Mouse (Mus musculus): ENCODE measurements around the gene Zfp786. TPM values are rescaled to one million over a fixed set of nuclear protein-coding genes. Genes with fewer than 3 reads are reported as not detected.
A peak's percentile ranks its signal among the peaks of the same experiment; 100 is the strongest.
"Not testable (repeated sequence)": the region's sequence is repeated elsewhere in the genome, so short reads cannot be mapped to it uniquely, and the experiment has no call there.

The Zfp786 gene
- polyA plus RNA-seq, 1 experiment from 2014 or later: 17.7 TPM

- H3K27ac ChIP-seq (ENCODE audit: low read depth, low read length); H3K4me1 ChIP-seq (ENCODE audit: control insufficient read depth, insufficient read depth, low read length); H3K4me2 ChIP-seq (ENCODE audit: low read depth, low read length); H3K9me3 ChIP-seq (ENCODE audit: control insufficient read depth, low read length); H3K27me3 ChIP-seq (ENCODE audit: control insufficient read depth, insufficient read depth, low read length); ATAC-seq (ENCODE audit: low read depth); H3K4me3 ChIP-seq (ENCODE audit: low read depth, low read length); H3K9ac ChIP-seq (replicated peaks; ENCODE audit: low read depth, low read length): not testable (repeated sequence)
- WGBS: 93% methylated on average over 3 of the region's 3 CpGs
- peaks cover 21% of the 10 kb centered on the region for H3K36me3 ChIP-seq (ENCODE audit: control insufficient read depth, insufficient read depth, low read length)
These were observed 27.1 kb upstream of the Zfp786 start for GRCm38 (mm10) chr6:47857729-47858128.

GRCm38 (mm10) chr6:47857241-47857640 is 26.6 kb upstream of the Zfp786 start:
- Histone ChIP-seq H3K4me1 (ENCODE audit: control insufficient read depth, insufficient read depth, low read length) (no peaks in the 10 kb centered on the region), H3K4me3 (ENCODE audit: low read depth, low read length) (no peak overlapping the region), H3K9me3 (ENCODE audit: control insufficient read depth, low read length) (no peaks in the 10 kb centered on the region), H3K4me2 (ENCODE audit: low read depth, low read length) (no peak overlapping the region), H3K36me3 (ENCODE audit: control insufficient read depth, insufficient read depth, low read length) (peaks cover 17% of the 10 kb centered on the region), H3K27ac (ENCODE audit: low read depth, low read length) (no peak overlapping the region), H3K27me3 (ENCODE audit: control insufficient read depth, insufficient read depth, low read length) (no peaks in the 10 kb centered on the region), H3K9ac (replicated peaks; ENCODE audit: low read depth, low read length) (no peak overlapping the region)
- no peak for ATAC-seq (ENCODE audit: low read depth)
- 96% methylated on average over 6 of the region's 6 CpGs for WGBS

- ATAC-seq (ENCODE audit: low read depth): no peak
- no peaks in the 10 kb centered on the region for H3K27me3 ChIP-seq (ENCODE audit: control insufficient read depth, insufficient read depth, low read length)
- H3K27ac ChIP-seq (ENCODE audit: low read depth, low read length): no peak overlapping the region
- H3K9ac ChIP-seq (replicated peaks; ENCODE audit: low read depth, low read length): no peak overlapping the region
- H3K4me2 ChIP-seq (ENCODE audit: low read depth, low read length): no peak overlapping the region
- H3K4me1 ChIP-seq (ENCODE audit: control insufficient read depth, insufficient read depth, low read length): no peaks in the 10 kb centered on the region
- H3K9me3 ChIP-seq (ENCODE audit: control insufficient read depth, low read length): no peaks in the 10 kb centered on the region
- no peak overlapping the region for H3K4me3 ChIP-seq (ENCODE audit: low read depth, low read length)
- H3K36me3 ChIP-seq (ENCODE audit: control insufficient read depth, insufficient read depth, low read length): peaks cover 8% of the 10 kb centered on the region; the same call in 1 of the 2 replicates
These were observed 15.1 kb upstream of the Zfp786 start for GRCm38 (mm10) chr6:47845779-47846178.

GRCm38 (mm10) chr6:47842337-47842736 is 11.7 kb upstream of the Zfp786 start:
- 89% methylated on average over 1 of the region's 1 CpGs for whole genome bisulfite sequencing
- Histone ChIP-seq H3K4me3 (ENCODE audit: low read depth, low read length) (no peak overlapping the region), H3K36me3 (ENCODE audit: control insufficient read depth, insufficient read depth, low read length) (peaks cover 13% of the 10 kb centered on the region; the same call in 1 of the 2 replicates), H3K4me1 (ENCODE audit: control insufficient read depth, insufficient read depth, low read length) (no peaks in the 10 kb centered on the region), H3K27me3 (ENCODE audit: control insufficient read depth, insufficient read depth, low read length) (no peaks in the 10 kb centered on the region), H3K4me2 (ENCODE audit: low read depth, low read length) (no peak overlapping the region), H3K27ac (ENCODE audit: low read depth, low read length) (no peak overlapping the region), H3K9ac (replicated peaks; ENCODE audit: low read depth, low read length) (no peak overlapping the region), H3K9me3 (ENCODE audit: control insufficient read depth, low read length) (no peaks in the 10 kb centered on the region)
- ATAC-seq (ENCODE audit: low read depth): no peak

GRCm38 (mm10) chr6:47841831-47842230 is 11.2 kb upstream of the Zfp786 start:
- Histone ChIP-seq H3K4me3 (ENCODE audit: low read depth, low read length) (no peak overlapping the region), H3K4me2 (ENCODE audit: low read depth, low read length) (no peak overlapping the region), H3K9ac (replicated peaks; ENCODE audit: low read depth, low read length) (no peak overlapping the region), H3K27me3 (ENCODE audit: control insufficient read depth, insufficient read depth, low read length) (no peaks in the 10 kb centered on the region), H3K27ac (ENCODE audit: low read depth, low read length) (no peak overlapping the region), H3K4me1 (ENCODE audit: control insufficient read depth, insufficient read depth, low read length) (no peaks in the 10 kb centered on the region), H3K36me3 (ENCODE audit: control insufficient read depth, insufficient read depth, low read length) (peaks cover 13% of the 10 kb centered on the region; the same call in 1 of the 2 replicates), H3K9me3 (ENCODE audit: control insufficient read depth, low read length) (no peaks in the 10 kb centered on the region)
- 99% methylated on average over 2 of the region's 2 CpGs for WGBS
- ATAC-seq (ENCODE audit: low read depth): no peak

- no peak overlapping the region for H3K27ac ChIP-seq (ENCODE audit: low read depth, low read length)
- H3K4me2 ChIP-seq (ENCODE audit: low read depth, low read length): no peak overlapping the region
- peaks cover 13% of the 10 kb centered on the region; the same call in 1 of the 2 replicates for H3K36me3 ChIP-seq (ENCODE audit: control insufficient read depth, insufficient read depth, low read length)
- H3K9ac ChIP-seq (replicated peaks; ENCODE audit: low read depth, low read length): no peak overlapping the region
- H3K9me3 ChIP-seq (ENCODE audit: control insufficient read depth, low read length): no peaks in the 10 kb centered on the region
- no peaks in the 10 kb centered on the region for H3K27me3 ChIP-seq (ENCODE audit: control insufficient read depth, insufficient read depth, low read length)
- H3K4me3 ChIP-seq (ENCODE audit: low read depth, low read length): no peak overlapping the region
- WGBS: 96% methylated on average over 1 of the region's 1 CpGs
- no peaks in the 10 kb centered on the region for H3K4me1 ChIP-seq (ENCODE audit: control insufficient read depth, insufficient read depth, low read length)
- ATAC-seq (ENCODE audit: low read depth): no peak
These were observed 10.4 kb upstream of the Zfp786 start for GRCm38 (mm10) chr6:47841077-47841476.

- Histone ChIP-seq H3K9me3 (ENCODE audit: control insufficient read depth, low read length) (no peaks in the 10 kb centered on the region), H3K27me3 (ENCODE audit: control insufficient read depth, insufficient read depth, low read length) (no peaks in the 10 kb centered on the region), H3K9ac (replicated peaks; ENCODE audit: low read depth, low read length) (no peak overlapping the region), H3K4me3 (ENCODE audit: low read depth, low read length) (no peak overlapping the region), H3K36me3 (ENCODE audit: control insufficient read depth, insufficient read depth, low read length) (peaks cover 9% of the 10 kb centered on the region; the same call in 1 of the 2 replicates), H3K27ac (ENCODE audit: low read depth, low read length) (no peak overlapping the region), H3K4me2 (ENCODE audit: low read depth, low read length) (no peak overlapping the region), H3K4me1 (ENCODE audit: control insufficient read depth, insufficient read depth, low read length) (no peaks in the 10 kb centered on the region)
- 90% methylated on average over 2 of the region's 2 CpGs for WGBS
- no peak for ATAC-seq (ENCODE audit: low read depth)
These were observed 7.0 kb upstream of the Zfp786 start for GRCm38 (mm10) chr6:47837630-47838029.

GRCm38 (mm10) chr6:47835984-47836521 is 5.4 kb upstream of the Zfp786 start:
- peak; percentile 88 for ATAC-seq (ENCODE audit: low read depth)
- Histone ChIP-seq H3K4me1 (ENCODE audit: control insufficient read depth, insufficient read depth, low read length) (no peaks in the 10 kb centered on the region), H3K27ac (ENCODE audit: low read depth, low read length) (peak overlapping the region; percentile 97), H3K9ac (replicated peaks; ENCODE audit: low read depth, low read length) (peak overlapping the region; percentile 90), H3K4me3 (ENCODE audit: low read depth, low read length) (peak overlapping the region; percentile 95), H3K4me2 (ENCODE audit: low read depth, low read length) (peak overlapping the region; percentile 75), H3K9me3 (ENCODE audit: control insufficient read depth, low read length) (no peaks in the 10 kb centered on the region), H3K36me3 (ENCODE audit: control insufficient read depth, insufficient read depth, low read length) (peaks cover 7% of the 10 kb centered on the region; the same call in 1 of the 2 replicates), H3K27me3 (ENCODE audit: control insufficient read depth, insufficient read depth, low read length) (no peaks in the 10 kb centered on the region)
- WGBS: 0% methylated on average over 48 of the region's 49 CpGs

GRCm38 (mm10) chr6:47835482-47835983 is 4.9 kb upstream of the Zfp786 start, which contains the start of gene Zfp398:
Zfp398 (plus strand) TSS chr6:47835661.
- no peaks in the 10 kb centered on the region for H3K4me1 ChIP-seq (ENCODE audit: control insufficient read depth, insufficient read depth, low read length)
- H3K27ac ChIP-seq (ENCODE audit: low read depth, low read length): peak within 1 kb of the TSS; percentile 97
- H3K36me3 ChIP-seq (ENCODE audit: control insufficient read depth, insufficient read depth, low read length): 0 out of 2 replicates have a peak, but pooled peaks cover 5% of the 10 kb centered on the region
- WGBS: under 1% methylated on average over 51 of the region's 52 CpGs
- H3K4me3 ChIP-seq (ENCODE audit: low read depth, low read length): peak within 1 kb of the TSS; percentile 95
- H3K27me3 ChIP-seq (ENCODE audit: control insufficient read depth, insufficient read depth, low read length): no peaks in the 10 kb centered on the region
- H3K9me3 ChIP-seq (ENCODE audit: control insufficient read depth, low read length): no peaks in the 10 kb centered on the region
- peak; percentile 93 for ATAC-seq (ENCODE audit: low read depth)
- H3K4me2 ChIP-seq (ENCODE audit: low read depth, low read length): peak within 1 kb of the TSS; percentile 75
- peak within 1 kb of the TSS; percentile 90 for H3K9ac ChIP-seq (replicated peaks; ENCODE audit: low read depth, low read length)
